Mouse (Mus musculus) heart, embryonic 15.5 days (tissue): ENCODE measurements at regions not wholly inside any gene's neighbourhood (a gene's known extent, or its start where the extent isn't known, plus 50 kb on each side); places are given as distances from the start of the nearest gene placed in this dataset.

Source experiments
- ATAC-seq: fragments of 200-750 bp; cut with Nextera tagmentation; replicated peaks from 2 replicates; pipeline ENCODE4 v1.8.0; 2017; ENCODE audit warnings: low read depth, moderate TSS enrichment; ENCODE audit not compliant: insufficient number of reproducible peaks, insufficient read depth, low FRiP score
- H3K27ac ChIP-seq: fragments of 300-500 bp; sonication (generic); 2 replicates; pipeline ENCODE4 v1.5.1; 2015; ENCODE audit warnings: mild to moderate bottlenecking, inconsistent platforms
- H3K27me3 ChIP-seq: fragments of 300-500 bp; sonication (generic); 2 replicates; pipeline ENCODE4 v1.6.1; 2015; ENCODE audit warnings: inconsistent platforms
- H3K36me3 ChIP-seq: fragments of 300-500 bp; sonication (generic); 2 replicates; pipeline ENCODE4 v1.6.1; 2015; ENCODE audit warnings: mild to moderate bottlenecking, inconsistent platforms
- H3K4me1 ChIP-seq: fragments of 300-500 bp; sonication (generic); replicated peaks from 2 replicates; pipeline ENCODE4 v1.6.1; 2015; ENCODE audit warnings: inconsistent platforms
- H3K4me2 ChIP-seq: fragments of 300-500 bp; sonication (generic); 2 replicates; pipeline ENCODE4 v1.6.1; 2015; ENCODE audit warnings: inconsistent platforms, mild to moderate bottlenecking, moderate library complexity
- H3K4me3 ChIP-seq: fragments of 300-500 bp; sonication (generic); 2 replicates; pipeline ENCODE4 v1.5.1; 2015; ENCODE audit warnings: mild to moderate bottlenecking, inconsistent platforms
- H3K9ac ChIP-seq: fragments of 300-500 bp; sonication (generic); 2 replicates; pipeline ENCODE4 v1.6.1; 2015; ENCODE audit warnings: mild to moderate bottlenecking, inconsistent platforms
- H3K9me3 ChIP-seq: fragments of 300-500 bp; sonication (generic); replicated peaks from 2 replicates; pipeline ENCODE4 v1.6.1; 2016; ENCODE audit warnings: inconsistent platforms
- WGBS: fragments of 180-500 bp; shearing (Covaris S2); methylation state at CpG from one replicate; pipeline ENCODE4 v1.1.7; 2015; ENCODE audit warnings: mixed read lengths; 5-methylcytosine and 5-hydroxymethylcytosine counted together

DNA sequence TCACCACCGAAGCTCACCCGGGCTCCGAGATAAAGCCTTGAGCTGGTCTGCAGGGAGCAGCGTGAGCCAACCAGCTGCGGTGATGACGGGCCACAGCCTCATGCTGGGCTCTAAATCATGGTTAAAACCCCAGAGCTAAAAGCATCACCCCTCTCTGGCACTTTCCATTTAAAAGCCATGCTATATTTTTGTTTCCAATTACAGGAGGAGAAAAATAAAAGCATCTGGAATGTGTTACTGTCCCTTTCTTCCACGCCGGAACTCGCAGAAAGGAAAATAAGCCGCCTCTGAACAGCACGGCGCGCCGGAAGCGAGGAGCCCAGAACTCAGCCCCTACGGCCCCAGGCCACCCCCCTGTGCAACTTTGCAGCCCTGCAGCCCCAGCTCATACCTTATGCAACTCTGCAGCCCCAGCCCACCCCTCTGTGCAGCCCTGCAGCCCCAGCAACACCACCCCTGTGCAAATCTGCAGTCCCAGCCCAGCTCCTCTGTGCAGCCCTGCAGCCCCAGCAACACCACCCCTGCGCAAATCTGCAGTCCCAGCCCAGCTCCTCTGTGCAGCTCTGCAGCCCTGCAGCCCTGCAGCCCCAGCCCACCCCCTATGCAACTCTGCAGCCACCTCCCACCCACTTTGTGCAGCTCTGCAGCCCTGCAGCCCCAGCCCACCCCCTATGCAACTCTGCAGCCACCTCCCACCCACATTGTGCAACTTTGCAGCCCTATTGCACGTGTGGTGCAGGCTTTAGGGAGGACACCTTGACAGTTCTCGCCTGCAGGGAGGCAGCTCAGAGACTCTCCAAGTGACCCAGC is 97.9 kb downstream of the Mis18a start:
- Histone ChIP-seq H3K9ac (no peak overlapping the region), H3K4me1 (peaks cover 33% of the 10 kb centered on the region), H3K27me3 (no peaks in the 10 kb centered on the region), H3K4me2 (peak overlapping the region; percentile 50), H3K27ac (peak overlapping the region; percentile 93), H3K4me3 (peak overlapping the region; percentile 12), H3K36me3 (no peaks in the 10 kb centered on the region), H3K9me3 (no peaks in the 10 kb centered on the region)
- peak; percentile 73 for ATAC-seq
- WGBS: 12% methylated on average over 19 of the region's 19 CpGs

- no peak overlapping the region for H3K9ac ChIP-seq
- ATAC-seq: no peak
- H3K36me3 ChIP-seq: no peaks in the 10 kb centered on the region
- H3K4me2 ChIP-seq: peak overlapping the region; percentile 50
- no peaks in the 10 kb centered on the region for H3K27me3 ChIP-seq
- WGBS: 20% methylated on average over 13 of the region's 13 CpGs
- peaks cover 38% of the 10 kb centered on the region for H3K4me1 ChIP-seq
- H3K9me3 ChIP-seq: no peaks in the 10 kb centered on the region
- peak overlapping the region; percentile 93 for H3K27ac ChIP-seq
- H3K4me3 ChIP-seq: no peak overlapping the region; the same call in 1 of the 2 replicates
Measured at GRCm38 (mm10) chr16:90628605-90629120, 98.5 kb downstream of the Mis18a start.

DNA sequence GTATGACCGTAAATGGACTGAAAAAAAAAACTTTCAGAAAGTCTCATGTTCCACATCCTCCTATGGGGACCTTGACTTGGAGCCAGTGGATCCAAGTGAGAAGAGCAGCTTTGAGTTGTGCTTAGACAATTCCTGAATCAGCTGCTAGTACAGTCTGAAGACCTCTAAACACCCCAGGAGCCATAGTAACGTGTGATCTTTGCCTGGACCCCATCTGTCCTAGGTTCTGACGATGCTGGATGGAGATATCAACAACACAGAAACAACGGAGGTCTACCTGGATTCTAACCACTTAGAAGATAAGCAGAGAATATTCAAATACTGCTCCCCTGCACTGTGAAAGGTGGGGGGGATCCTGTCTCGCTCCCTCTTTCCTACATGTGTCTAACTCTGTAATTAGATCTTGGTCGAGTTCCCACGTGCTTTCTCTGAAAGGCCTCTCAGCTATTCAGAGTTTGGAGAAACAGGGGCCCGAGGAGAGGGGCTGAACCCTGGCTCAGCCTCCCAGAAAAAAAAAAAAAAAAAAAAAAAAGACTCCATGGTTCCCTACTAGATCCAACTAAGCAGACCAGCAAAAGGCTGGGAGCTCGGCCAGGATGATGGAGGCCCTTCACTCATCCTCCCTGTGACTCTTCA is 101.1 kb downstream of the Mis18a start:
- Histone ChIP-seq H3K4me3 (no peak overlapping the region), H3K4me2 (no peak overlapping the region), H3K27me3 (no peaks in the 10 kb centered on the region), H3K27ac (peak overlapping the region; percentile 55), H3K36me3 (no peaks in the 10 kb centered on the region), H3K9ac (no peak overlapping the region), H3K4me1 (peaks cover 46% of the 10 kb centered on the region), H3K9me3 (no peaks in the 10 kb centered on the region)
- ATAC-seq: no peak
- 65% methylated on average over 9 of the region's 9 CpGs for WGBS

GRCm38 (mm10) chr16:90625301-90626034 is 101.7 kb downstream of the Mis18a start:
- Histone ChIP-seq H3K4me2 (no peak overlapping the region), H3K27ac (peak overlapping the region; percentile 55), H3K27me3 (no peaks in the 10 kb centered on the region), H3K9ac (no peak overlapping the region), H3K4me3 (no peak overlapping the region), H3K36me3 (no peaks in the 10 kb centered on the region), H3K4me1 (peaks cover 45% of the 10 kb centered on the region), H3K9me3 (no peaks in the 10 kb centered on the region)
- no peak for ATAC-seq
- WGBS: 58% methylated on average over 16 of the region's 16 CpGs

- H3K36me3 ChIP-seq: no peaks in the 10 kb centered on the region
- peak; percentile 63 for ATAC-seq
- H3K4me3 ChIP-seq: no peak overlapping the region
- peak overlapping the region; percentile 3 for H3K4me2 ChIP-seq
- H3K9me3 ChIP-seq: no peaks in the 10 kb centered on the region
- H3K27me3 ChIP-seq: no peaks in the 10 kb centered on the region
- peak overlapping the region; percentile 72 for H3K27ac ChIP-seq
- no peak overlapping the region for H3K9ac ChIP-seq
- 42% methylated on average over 17 of the region's 17 CpGs for WGBS
- peaks cover 32% of the 10 kb centered on the region for H3K4me1 ChIP-seq
Measured at GRCm38 (mm10) chr16:90624039-90624625, 103.1 kb downstream of the Mis18a start.

GRCm38 (mm10) chr16:90622677-90623225 is 104.5 kb downstream of the Mis18a start:
- ATAC-seq: no peak
- H3K4me3 ChIP-seq: no peak overlapping the region
- 81% methylated on average over 8 of the region's 8 CpGs for WGBS
- H3K4me2 ChIP-seq: no peak overlapping the region
- H3K9me3 ChIP-seq: no peaks in the 10 kb centered on the region
- H3K27me3 ChIP-seq: no peaks in the 10 kb centered on the region
- peak overlapping the region; percentile 56; the same call in 1 of the 2 replicates for H3K27ac ChIP-seq
- no peak overlapping the region for H3K9ac ChIP-seq
- H3K4me1 ChIP-seq: peaks cover 20% of the 10 kb centered on the region
- H3K36me3 ChIP-seq: no peaks in the 10 kb centered on the region

GRCm38 (mm10) chr16:90621761-90622411 is 105.3 kb downstream of the Mis18a start:
- no peak overlapping the region for H3K4me2 ChIP-seq
- 65% methylated on average over 13 of the region's 13 CpGs for WGBS
- H3K27ac ChIP-seq: peak overlapping the region; percentile 56
- ATAC-seq: no peak
- no peaks in the 10 kb centered on the region for H3K9me3 ChIP-seq
- no peak overlapping the region for H3K9ac ChIP-seq
- H3K4me1 ChIP-seq: peaks cover 20% of the 10 kb centered on the region
- no peaks in the 10 kb centered on the region for H3K27me3 ChIP-seq
- H3K4me3 ChIP-seq: no peak overlapping the region
- no peaks in the 10 kb centered on the region for H3K36me3 ChIP-seq

- Histone ChIP-seq H3K36me3 (no peaks in the 10 kb centered on the region), H3K27me3 (no peaks in the 10 kb centered on the region), H3K9ac (no peak overlapping the region), H3K9me3 (no peaks in the 10 kb centered on the region), H3K27ac (no peak overlapping the region), H3K4me3 (no peak overlapping the region), H3K4me1 (peaks cover 16% of the 10 kb centered on the region), H3K4me2 (no peak overlapping the region)
- no peak for ATAC-seq
- WGBS: 67% methylated on average over 13 of the region's 13 CpGs
Measured at GRCm38 (mm10) chr16:90619565-90620311, 107.5 kb downstream of the Mis18a start.

DNA sequence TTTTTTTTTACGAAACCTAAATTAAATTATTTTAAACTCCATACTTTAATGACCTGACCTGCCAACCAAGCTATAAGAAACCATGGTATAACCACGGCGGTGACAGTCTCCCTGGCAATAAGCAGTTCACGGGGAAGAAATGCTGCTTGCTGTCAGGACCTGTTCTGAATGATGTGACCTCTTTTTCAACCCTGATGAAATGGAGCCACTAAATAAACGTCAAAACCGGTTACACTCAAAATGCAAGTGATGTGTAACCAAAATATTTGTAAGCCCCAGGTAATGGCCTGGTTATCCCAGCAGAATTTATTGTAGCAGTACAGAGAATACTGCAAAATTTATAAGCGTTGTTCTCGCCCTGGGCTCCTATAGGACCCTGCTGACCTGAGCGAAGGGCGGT is 111.4 kb downstream of the Mis18a start:
- Histone ChIP-seq H3K27ac (no peak overlapping the region), H3K36me3 (no peaks in the 10 kb centered on the region), H3K4me1 (no peaks in the 10 kb centered on the region), H3K4me2 (no peak overlapping the region), H3K9me3 (no peaks in the 10 kb centered on the region), H3K4me3 (no peak overlapping the region), H3K27me3 (no peaks in the 10 kb centered on the region), H3K9ac (no peak overlapping the region)
- no peak for ATAC-seq
- 80% methylated on average over 10 of the region's 10 CpGs for whole genome bisulfite sequencing

DNA sequence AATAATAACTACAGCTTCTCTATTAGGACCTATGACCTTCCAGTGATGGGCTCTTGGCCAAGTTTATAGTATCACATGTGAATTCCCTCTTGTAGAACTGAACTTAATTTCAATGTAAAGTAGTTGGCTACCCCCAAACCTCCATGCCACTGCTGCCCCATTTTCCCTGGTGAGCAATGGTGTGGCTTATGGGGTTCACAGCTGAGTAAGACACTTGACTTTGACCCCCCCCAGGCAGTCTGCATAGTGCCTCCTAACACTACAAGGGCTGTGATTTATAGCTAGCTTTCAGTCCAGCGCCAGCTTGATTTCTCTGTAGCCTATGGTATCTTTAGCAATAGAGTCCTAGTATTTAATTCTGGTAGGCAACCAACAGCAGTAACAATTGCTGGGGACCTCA is 113.1 kb downstream of the Mis18a start:
- H3K27me3 ChIP-seq: no peaks in the 10 kb centered on the region
- H3K4me1 ChIP-seq: no peaks in the 10 kb centered on the region
- H3K4me2 ChIP-seq: no peak overlapping the region
- H3K9me3 ChIP-seq: no peaks in the 10 kb centered on the region
- ATAC-seq: no peak
- H3K27ac ChIP-seq: no peak overlapping the region
- no peak overlapping the region for H3K9ac ChIP-seq
- H3K4me3 ChIP-seq: no peak overlapping the region
- WGBS: 86% methylated on average over 1 of the region's 1 CpGs
- no peaks in the 10 kb centered on the region for H3K36me3 ChIP-seq
